Mouse (Mus musculus) adrenal gland, postnatal 36 days (tissue): ENCODE measurements around the gene Rwdd4a. TPM values are rescaled to one million over a fixed set of nuclear protein-coding genes. Genes with fewer than 3 reads are reported as not detected.

ENCODE experiments used
- DNase-seq, 2 experiments: peaks; one replicate each; pipeline ENCODE4 v3.0.0; 2021; ENCODE audit warnings: mixed read lengths in 1 of 2
- microRNA-seq: library from miRNA; unstranded; fragments of <30 nt; microRNA quantifications from one replicate; pipeline ENCODE4 v1.2.0, GENCODE M21; 2021
- total RNA-seq, 2 experiments: library from RNA; stranded (reverse); gene quantifications; 2 replicates each; pipeline ENCODE4 v1.2.3; 2021

Rwdd4a gene
- total RNA-seq, 2 experiments from 2014 or later, result 49.8 to 53.9 TPM

GRCm38 (mm10) chr8:47588616-47589015 lies 55.2 kb downstream of the Rwdd4a start:
- DNase-seq, result peak; percentile 8 to 43

- DNase-seq, result no peak
These were observed 56.9 kb downstream of the Rwdd4a start for GRCm38 (mm10) chr8:47590400-47590799.

GRCm38 (mm10) chr8:47600664-47601063 lies 67.2 kb downstream of the Rwdd4a start:
- peak in 1 of 2 experiments; percentile 15 for DNase-seq

Small RNA genes within 50 kb of the gene (microRNA-seq; reads per million reads assigned to microRNA genes)
- gene Gm27409, result not detected

Other genes starting within 250 kb of the Rwdd4a start
- 10 to 100 TPM; 11.4 to 14.3 TPM for gene Stox2, start 87.3 kb upstream of the Rwdd4a start, total RNA-seq
- gene Trappc11, start 194 bp upstream of the Rwdd4a start, total RNA-seq, result 10 to 100 TPM; 35.5 to 41.4 TPM
- gene Ing2, start 141.9 kb downstream of the Rwdd4a start, total RNA-seq, result 10 to 100 TPM; 20.5 to 24.3 TPM
- gene Cdkn2aip, start 180.3 kb downstream of the Rwdd4a start, total RNA-seq, result 10 to 100 TPM; 13.9 to 16.2 TPM